Mouse (Mus musculus): ENCODE measurements at regions not wholly inside any gene's neighbourhood (a gene's known extent, or its start where the extent isn't known, plus 50 kb on each side); places are given as distances from the start of the nearest gene placed in this dataset.
"Not testable (repeated sequence)": the region's sequence is repeated elsewhere in the genome, so short reads cannot be mapped to it uniquely, and the experiment has no call there.

DNA sequence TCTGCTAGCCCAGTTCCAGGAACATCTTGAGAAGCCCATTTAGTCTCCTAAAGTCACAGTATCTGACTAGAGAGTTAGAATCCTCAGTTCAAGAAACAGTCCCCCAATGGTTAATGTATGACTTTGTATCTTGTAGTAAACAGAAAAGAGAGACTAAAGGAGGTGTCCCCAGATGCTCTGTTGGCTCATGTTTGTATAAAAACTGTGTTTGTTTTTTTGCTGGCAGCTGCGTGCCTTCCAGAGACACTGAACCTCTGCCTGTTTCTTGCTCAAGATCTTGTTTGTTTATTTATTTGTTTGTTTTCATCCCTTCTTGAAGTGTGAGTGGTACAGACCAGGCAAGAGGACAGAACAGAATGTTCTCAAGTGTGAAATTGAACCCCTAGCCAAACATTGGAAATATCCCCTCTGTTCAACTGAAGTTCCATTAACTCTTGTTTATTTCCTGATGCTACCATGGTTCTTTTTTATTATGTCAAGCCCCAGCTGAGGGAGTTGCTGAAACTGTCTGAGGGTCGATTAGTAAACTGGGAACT, 451.3 kb upstream of the Ube2e3 start:
- no peak for DNase-seq

DNA sequence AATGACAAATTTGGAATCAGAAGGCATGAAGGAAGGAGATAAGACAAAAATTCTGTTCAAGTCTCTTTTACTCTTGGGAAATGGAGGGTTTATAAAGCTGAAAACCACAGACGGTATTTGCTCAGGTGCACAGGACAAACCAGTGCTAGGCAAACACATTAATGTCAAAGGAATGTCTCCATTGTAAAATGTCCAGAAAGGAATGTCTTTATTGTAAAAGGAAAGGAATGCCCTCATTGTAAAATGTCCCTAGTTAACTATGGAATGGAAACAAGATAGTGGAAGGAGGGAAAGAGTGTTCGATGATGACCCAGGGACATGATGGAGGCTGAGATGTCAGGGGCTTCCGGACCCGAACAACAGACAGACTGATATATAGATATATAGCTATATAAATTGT, 454.9 kb upstream of the Ube2e3 start:
- no peak for DNase-seq

DNA sequence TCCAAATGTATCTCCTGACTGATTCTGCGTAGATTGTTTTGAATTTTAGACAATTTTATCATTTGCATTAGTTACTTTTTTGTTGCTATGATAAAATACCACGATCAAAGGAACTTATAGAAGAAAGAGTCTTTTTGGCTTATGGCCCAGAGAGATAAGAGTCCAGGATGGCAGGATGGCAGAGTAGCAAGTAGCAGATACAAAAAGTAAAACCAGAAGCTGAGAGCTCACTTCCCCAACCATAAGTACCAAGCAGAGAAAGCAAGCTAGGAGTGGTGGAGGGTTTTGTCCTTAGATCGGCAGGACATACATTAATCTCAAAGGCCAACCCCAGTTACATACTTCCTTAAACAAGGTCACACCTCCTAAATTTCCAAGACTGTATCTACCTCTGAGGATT, 457.7 kb upstream of the Cwc22 start:
- DNase-seq = no peak

DNA sequence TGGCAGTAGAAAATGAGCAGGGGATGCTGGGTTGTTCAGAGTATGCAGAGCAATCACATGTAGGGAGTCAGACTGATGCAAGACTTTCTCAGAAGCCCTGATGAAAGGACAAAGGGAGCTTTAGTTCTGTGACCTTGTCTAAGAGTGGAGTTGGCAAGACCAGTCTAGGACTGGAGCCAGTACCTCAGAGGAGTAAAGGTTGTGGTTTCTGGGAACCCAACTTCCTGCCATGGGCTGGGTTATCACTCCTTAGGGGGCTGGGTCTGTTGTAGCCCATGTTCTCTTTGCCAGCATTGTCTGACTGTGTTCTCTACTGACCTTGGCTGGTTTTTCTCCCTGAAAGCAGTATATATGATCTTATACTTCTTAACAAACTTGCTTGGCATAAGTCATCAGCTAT, 453.1 kb upstream of the Cwc22 start:
- DNase-seq = no peak

DNA sequence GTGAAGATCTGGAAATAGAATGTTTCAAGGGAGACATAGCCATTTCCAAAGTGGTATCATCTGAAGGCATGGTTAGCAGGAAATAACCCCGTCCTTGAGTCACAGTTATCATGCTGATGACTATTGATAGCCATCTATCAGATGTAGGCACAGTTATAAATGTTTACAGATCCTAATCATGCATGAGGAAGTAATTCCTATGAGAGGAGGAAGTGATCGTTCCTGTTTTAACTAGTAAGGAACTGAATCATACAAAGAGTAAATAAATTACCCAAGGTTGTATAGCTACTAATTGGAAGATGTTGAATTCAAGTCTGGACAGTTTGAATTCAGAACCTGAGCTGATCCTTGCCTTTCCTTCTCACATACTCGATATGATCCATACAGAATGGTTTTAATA, 450.7 kb upstream of the Cwc22 start:
- no peak for DNase-seq

DNA sequence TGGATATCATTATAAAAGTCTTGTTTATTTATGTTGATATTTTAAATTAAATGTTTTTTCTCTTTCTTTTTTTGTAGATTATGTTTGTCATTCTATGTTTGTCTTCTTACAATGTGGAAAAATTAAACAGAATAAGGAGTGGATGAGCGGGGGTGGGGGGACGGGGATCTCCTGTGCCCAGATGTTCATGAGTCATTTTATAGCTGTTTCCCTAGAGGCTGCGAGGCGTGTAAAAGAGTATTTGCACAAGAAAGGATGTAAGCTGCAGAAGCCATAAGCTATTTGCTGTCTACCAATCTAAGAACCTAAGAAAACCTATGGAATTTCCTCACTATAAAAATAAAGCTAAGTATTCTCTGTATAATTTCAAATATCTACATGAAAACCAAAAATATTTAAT, 446.9 kb upstream of the Cwc22 start:
- no peak for DNase-seq

DNA sequence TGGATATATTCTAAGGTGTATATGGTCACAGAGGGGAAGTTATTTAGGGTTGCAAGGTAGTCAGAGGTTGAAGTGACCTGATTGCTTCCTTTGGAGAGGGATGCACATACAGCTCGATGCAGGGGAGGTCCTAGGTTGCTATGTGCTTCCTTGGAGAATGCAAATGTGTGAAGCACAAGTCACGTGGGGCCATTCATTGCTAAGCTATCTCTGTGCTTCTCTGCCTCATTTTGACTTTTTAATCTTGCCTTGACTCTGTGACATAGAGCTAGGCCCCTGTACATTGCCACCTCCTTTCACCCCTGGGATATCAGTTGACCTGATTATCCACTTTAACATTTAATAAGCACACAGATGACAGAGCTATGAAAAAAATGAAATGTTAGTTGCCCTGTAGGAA, 446.2 kb upstream of the Cwc22 start:
- no peak for DNase-seq

DNA sequence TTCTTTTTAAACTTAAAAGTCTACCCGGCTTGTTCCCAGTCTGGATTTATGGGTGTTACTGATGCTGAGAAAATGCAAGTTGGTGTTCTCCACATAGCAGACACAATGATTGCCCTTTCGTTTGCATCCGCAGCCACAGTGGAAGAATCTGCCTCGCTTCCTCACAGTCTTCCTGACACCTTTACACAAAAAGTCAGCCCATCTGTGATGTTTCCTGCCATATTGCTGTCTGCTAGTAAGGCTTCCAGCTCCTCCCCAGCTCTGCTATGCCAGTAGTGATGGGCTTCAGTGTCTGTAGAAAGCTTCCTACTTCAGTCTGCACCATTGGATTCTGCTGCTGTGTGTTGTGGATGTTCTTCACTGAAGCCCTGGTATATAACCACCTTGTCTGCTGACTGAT, 441.8 kb upstream of the Cwc22 start:
- no peak for DNase-seq

DNA sequence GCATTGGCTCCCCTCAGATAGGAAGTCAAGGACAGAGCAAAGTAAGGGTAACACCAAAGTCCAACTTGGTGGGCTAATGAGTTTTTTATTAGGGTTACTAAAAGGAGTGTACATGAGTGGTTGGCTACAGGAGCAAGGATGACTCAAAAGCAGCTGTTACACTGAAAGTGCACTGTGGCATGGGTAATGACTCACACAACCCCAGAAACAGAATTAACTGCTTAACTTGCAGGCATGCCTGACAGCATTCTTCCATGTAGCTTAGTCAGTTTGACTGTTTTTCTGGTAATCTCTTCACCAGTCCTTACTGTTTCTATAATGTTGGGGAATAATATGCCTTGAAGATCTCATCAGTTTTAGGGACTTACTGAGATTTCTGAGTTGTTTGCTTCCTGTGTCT, 435.1 kb upstream of the Cwc22 start:
- DNase-seq = no peak

DNA sequence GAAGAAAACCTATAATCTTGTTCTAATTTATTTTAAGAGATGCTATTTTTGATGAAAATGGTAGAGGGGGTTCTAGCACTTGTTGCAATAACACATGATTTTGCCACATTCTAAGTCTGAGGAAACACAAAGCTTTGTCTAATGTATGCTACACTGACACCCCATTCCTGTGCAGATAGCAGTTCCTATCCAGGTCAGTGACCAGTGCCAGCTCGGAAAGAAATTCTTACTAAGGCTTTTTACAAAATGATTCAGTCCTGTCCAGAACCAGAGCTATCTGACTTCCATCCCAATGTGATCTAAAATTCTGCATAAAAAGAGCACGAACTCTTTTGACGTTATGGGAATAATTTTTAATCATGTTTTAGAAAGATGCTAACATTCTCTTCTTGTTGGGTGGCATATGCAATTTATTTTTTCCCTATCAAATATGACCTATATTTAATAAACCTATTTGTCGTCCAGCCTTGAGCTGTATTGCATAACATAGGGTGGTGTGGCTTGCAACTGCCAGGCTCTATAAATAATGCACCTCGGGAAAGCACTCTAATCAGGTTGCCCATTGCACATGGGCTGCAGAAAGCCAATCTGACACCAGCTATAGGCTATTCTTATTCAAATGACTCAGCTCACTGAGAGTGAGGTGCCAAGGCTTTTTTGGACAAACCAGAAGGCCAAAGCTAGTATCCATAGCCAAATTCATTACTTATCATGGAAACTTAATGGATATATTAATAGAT, 385.7 kb upstream of the Cwc22 start:
- no peak for DNase-seq

DNA sequence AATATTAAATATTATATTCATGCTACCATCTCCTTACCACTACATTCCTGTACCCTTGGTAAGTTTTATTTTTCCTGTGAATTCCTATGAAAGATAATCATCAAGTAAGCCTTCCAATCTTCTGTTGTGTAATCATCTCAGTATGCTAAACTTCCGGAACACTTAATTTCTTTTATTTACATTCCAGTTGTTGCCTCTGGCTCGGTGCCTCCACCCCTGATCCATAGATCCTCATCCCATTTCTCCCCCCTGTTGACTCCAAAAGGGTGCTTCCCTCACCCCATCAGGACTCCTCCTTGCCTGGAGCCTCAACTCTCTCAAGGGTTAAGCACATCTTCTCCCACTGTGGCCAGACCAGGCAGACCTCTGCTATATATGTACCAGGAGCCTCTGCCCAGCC, 379.9 kb upstream of the Cwc22 start:
- no peak for DNase-seq

DNA sequence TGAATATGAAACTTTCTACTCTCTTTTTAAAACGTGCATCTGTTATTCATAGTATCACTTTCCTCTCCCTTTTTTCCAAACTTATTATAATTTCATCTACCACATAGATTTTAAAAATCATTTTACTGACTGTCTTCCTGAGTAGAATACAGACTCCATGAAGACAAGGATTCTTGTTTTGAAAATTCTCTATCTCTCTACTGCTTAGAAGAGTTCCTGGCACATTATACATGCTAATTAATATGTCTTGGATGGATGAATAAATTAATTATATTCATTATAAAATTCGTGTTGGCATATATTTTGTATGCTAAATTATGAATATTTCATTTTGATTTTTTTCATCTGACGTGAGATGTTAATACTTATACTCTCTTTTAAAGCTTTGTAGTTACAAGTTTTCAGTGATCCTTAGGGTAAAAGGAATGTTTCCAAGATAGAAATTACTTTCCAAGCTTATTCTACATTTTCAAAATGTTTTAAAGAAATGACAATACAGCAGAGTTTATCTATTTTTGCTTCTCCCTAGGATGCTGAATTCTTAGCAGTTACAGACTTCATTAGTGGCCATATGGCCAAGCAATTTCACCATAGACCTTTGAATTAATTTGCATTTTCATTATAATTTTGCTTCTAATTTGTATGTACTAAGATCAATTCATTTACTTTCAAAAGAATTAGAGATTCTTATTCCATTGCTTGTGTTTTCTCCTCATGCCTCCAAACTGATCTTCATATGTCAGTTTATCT, 376.2 kb upstream of the Cwc22 start:
- DNase-seq = no peak

DNA sequence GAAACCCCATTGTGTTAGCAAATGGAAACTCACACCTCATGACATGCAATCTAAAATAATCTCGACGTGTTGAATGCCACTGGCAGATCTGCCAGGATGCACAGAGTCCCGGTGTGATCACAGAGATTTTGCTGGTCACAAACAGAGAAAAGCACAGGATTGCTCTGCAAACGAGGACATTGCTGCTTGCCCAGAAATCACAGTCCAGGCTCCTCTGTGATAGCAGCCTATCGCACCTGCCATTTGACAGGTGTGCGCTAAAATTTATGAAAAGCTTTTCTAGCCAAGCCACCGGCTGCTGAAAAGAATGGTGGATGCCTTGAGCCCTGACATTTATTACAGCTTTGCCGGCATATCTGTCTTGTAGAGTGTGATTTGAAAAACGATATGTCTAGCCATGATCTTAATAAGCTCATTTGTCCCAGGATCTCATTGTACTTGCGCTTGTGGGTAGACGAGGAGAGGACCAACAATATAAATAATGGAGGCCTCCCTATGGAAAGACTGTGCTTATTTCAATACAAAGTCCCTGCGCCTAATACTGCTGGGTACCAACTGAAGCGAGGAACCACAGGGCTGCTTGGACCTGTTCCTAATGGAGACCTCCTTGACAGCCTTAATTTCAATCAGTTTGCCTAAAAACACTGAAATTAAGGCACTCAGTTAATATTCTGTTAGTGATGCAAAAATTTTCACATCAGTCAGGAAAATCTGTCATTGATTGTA, 365.8 kb upstream of the Cwc22 start:
- DNase-seq = no peak

DNA sequence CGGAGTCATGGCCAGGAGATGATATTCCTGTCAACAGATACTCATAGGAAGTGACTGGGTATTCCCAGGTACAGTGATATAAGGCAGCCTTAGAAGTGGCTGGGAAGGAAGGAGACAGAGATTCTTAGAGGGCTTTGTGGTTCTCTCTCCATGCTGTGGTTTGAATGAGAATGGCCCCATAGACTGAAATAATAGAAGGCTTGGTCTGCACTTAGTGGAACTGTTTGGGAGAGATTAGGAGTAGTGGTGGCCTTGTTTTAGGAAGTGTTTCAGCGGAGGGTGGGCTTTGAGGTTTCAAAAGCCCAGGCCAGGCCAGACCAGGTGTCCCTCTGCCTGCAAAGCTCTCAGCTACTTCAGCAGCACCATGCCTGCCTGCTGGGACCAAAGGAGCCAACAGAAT, 363.2 kb upstream of the Cwc22 start:
- no peak for DNase-seq

DNA sequence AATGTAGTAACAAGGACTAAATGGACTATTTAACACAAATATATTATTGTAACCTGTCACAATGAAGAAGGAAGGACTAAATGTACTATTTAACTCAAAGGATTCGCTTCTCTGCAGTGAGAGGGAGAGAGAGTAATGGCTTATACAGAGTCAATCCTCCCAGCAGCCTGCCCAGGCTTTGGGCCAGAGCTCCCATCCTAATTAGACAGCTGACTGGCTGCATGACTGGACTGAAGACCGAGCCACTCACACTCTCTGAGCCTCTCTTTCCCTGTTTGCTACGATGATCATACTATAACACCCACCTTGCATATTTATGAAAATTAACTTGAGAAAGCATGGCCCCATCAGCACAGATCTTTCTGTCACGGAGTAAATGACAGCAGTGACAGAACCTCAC, 360.7 kb upstream of the Cwc22 start:
- DNase-seq = no peak

DNA sequence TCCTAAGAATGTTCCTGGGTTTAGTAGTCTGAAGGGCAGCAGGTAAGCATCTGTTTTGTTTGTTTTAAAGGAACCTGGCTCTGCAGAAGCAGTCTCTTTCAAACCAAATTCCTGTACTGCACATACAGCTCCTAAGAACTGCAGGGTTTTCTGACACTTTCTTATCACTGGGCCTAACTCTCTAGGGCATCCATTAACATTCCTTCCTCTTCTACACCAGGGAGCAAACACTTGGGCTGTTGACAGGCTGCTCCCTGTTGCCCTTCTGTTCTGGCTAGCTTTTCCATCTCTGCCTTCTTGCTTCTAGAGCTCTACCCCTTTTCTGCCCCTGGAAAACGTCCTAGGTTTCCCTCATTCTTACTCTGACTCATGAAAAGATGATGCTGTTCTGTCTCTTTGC, 345.5 kb upstream of the Cwc22 start:
- DNase-seq = no peak

DNA sequence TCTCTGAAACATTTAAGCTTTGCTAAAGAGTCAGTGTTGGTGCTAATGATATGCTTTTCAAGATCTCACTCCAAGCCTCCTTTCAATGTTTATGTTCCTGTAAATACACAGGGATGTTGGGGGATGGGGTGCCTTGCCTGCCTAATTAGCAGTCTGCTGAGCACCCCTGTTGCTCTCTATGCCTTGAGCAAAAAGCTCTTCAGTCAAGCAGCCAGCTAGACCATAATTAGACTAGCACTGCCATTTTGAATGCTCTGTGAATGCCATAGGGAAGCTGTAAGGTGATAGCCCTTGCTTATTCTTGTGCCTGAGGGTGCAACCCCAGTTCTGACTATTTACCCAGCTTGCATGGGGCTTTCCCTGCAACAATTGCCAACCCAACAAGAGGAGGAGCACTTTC, 338.6 kb upstream of the Cwc22 start:
- no peak for DNase-seq

DNA sequence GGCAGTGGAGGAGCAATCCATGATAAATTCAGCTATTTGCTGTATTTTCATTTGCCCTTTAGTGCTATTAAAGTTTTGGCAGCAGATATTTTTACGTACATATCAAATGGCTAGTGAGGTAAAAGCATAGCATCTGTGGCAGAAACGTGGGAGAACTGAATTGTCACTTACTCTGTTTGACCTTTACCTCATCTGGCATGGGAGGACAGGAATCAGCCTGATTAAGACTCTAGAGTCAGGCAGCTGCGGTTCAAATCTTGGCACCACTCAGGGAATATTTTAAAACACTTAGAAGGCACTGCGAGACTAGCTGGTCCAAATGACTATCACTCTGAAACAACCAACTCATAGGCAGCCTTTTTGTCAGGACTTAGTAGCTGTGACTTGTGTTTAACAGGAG, 337.4 kb upstream of the Cwc22 start:
- no peak for DNase-seq

DNA sequence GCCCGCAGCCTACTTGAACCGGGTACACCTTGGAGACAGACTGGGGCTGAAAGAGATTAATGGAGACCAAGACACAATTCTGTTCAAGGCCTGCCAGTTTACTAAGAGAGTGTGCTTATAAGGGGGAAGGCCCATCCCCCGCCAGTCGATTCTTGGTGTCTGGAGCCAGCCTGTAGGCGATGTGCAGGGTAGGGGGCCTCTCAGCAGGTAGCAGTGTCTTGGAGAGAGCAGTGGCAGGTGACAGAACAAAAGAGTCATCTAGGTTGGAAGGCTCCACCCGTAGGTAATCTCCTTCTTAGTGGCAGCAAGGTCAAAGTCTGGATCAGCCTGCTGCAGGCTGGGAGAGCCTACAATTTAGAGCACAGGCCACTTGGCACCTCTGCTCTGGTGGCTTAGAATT, 335.7 kb upstream of the Cwc22 start:
- DNase-seq = not testable (repeated sequence)

DNA sequence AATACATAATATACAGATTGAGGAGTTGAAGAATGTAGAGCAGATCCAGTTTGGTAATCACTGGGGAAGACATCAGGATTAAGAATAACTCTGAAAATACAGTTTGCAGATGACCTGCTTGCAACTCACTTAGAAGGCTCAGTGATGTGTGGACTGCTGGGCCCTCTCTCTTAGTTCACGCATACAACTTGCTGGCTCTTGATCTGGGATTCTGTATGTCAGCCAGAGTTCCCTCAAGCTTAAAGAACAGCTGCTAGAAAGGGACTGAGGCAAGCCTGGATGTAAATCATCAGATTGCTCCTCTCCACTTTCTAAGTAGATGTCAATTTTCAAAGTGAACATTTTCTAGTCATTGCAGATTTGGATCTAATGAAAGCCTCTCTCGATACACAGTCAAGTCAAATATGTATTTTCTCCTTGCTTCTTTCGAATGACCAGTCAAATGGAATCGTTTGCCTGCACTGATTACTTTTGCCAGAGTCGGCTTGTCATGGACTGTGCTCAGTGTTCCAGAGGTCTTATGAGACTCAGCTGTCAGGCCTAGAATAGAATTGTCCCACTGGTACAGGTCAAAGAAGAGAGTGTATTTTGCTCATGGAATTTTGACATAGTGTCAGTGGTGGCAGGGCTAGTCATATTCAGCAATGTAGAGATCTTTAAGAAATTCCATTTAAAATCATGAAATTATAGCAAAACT, 334.2 kb upstream of the Cwc22 start:
- no peak for DNase-seq

DNA sequence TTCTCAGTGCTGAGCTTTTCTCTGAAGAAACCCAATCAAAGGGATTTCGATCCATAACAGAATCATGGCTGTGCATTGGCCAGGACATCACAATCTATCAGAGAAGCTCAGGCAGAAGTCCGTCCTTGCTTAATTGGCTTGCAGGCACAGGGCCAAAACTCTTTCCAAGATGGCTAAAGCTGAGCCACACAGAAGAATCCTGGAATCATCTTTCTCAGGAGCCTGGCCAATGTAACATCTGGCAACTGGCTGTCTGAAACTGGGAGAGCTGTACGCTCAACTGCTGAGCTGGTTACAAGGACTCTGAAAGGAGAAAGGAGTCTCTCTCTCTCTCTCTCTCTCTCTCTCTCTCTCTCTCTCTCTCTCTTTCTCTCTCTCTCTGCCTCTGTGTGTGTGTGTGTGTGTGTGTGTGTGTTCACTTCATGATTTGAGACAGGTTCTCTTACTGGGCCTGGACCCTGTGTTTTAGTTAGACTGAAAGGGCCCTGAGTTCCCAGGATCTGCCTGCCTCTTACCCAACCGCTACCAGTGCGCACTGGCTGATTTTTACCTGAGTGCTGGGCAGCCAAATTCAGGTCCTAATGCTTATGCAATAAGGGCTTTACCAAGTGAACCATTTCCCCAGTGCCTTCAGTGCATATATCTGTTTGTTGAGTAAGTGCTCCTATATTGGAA, 333.3 kb upstream of the Cwc22 start:
- peak; percentile 17 for DNase-seq

DNA sequence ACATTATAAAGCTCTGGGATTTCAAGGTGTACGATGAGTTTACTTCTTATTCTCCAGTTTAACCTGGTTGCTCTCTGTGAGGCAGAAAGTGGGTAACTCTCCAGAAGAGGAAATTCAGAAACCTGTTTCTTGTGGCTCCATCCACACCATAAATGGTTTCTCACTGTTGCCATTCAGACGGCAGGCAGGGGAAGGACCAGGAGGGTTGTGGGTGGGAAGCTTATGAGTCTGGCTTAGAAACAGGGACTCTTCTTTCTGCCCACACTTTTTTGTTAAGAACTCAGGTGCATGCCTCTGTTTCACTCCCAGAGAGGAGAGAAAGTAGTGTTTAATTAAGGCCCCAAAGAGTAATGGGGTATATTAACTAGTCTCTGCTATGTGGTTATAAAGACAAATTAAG, 332.5 kb upstream of the Cwc22 start:
- DNase-seq = no peak

DNA sequence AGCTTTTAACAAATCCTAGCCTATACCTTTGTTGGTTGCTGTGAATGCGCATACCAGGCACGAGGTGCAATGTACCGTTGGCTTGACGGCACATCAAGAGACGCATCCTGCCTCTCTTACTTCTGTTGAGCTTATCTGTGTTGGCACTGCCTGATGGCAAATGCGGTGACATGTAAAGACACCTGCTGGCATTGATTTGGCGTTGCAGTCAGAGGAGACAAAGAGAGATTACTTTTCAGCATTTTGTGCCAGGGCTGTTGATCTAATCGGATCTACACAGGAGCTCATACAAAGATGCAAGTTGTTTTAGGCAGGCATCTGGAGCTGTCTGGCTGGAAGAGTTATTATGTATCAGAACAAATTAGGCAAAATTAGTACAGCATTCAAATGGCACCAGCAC, 331.5 kb upstream of the Cwc22 start:
- no peak for DNase-seq

Data from liver (tissue).